Mouse (Mus musculus): Measurements from ENCODE around the gene Togaram1. TPM values are rescaled to one million over a fixed set of nuclear protein-coding genes. Genes with fewer than 3 reads are reported as not detected.

Gene Togaram1
- polyA plus RNA-seq, 1 experiment: 8.2 TPM

DNA sequence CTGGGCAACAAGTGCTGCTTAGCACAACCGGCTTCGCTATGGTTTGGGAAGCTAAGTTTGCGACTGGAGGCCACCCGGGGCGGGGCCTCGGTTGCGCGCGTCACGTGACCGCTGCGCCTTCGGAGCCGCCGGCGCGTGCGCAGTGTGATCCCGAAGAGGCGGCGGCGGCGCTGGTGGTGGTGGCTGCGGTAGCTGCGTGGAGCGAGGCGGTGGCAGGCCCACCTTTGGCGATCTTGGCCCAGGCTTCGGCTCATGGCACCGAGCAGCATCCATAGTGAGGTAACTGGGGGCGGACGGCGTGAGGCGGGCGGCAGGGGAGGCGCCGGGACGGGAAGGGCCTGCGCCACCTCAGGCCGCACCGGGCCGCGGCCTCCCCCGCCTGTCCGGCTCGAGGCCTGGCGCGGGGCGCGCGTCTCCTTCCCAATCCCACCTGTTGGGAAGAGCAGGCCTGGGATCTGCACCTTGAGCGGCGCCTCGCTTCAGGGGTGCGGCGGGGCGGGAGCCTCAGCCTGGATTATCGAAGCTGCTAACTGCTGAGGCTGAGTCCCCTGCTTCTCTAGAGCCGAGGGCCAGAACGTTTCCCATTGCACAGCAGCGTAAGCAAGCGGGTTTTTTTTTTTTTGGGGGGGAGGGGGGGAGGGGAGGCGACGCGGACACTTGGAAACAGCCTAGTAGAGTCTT is 70.7 kb downstream of the Togaram1 start, which contains the start of gene Prpf39:
Gene Prpf39 (plus strand): TSS at position 144 of the 681 bp plus-strand sequence.
- peaks cover 2% of the 10 kb centered on the region; the same call in 1 of the 2 replicates for H3K4me1 ChIP-seq (replicated peaks; ENCODE audit: control insufficient read depth, insufficient read depth, low read length)
- no peaks in the 10 kb centered on the region for H3K27me3 ChIP-seq (ENCODE audit: control insufficient read depth, insufficient read depth, low read length)
- no peak within 1 kb of the TSS for H3K27ac ChIP-seq (ENCODE audit: control insufficient read depth, insufficient read depth, low read length)
- WGBS: under 1% methylated on average over 65 of the region's 65 CpGs
- H3K36me3 ChIP-seq (ENCODE audit: control insufficient read depth, insufficient read depth, low read length): no peaks in the 10 kb centered on the region
- peak within 1 kb of the TSS; percentile 71 for H3K4me3 ChIP-seq (ENCODE audit: control insufficient read depth, insufficient read depth, low read length)
- DNase-seq: peak; percentile 91
- peak; percentile 80 for TF ChIP-seq POLR2A (IDR thresholded peaks at IDR 0.05; ENCODE audit: control insufficient read depth, extremely low read depth, insufficient read depth, low read length, poor library complexity)
- no peak; the same call in 1 of the 2 replicates for TF ChIP-seq CTCF (IDR thresholded peaks at IDR 0.05; ENCODE audit: borderline replicate concordance, control insufficient read depth, extremely low read depth, insufficient read depth, low read length, poor library complexity)

DNA sequence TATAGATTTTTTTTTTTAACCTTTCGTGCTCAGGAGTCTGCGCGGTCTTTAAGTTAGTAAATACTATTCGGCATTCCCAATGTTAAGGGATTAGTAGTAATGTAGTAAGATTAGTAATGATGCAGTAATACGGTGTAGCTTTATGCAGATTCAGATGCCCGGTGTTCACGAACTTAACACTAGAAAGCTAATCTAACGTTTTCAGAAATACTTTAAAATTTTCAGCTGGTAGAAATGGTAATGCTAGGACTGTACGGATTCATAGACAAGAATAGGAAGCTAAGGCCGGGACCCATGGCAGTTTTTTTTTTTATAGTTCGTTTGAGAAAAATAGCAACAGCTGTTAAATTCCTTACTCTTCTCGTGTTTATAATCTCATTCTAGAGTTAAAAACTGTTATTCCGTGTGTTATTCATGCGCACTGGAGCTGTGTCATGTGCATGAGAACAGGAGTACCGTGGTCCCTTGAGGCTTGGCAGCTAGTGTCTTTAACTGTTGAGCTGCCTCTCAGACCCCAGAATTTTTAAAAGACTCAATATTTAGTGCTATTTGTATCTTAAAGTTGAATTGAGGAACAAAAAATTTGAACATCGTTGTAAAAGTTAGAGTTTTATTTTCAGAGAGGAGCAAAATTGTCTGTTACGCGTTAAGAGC is 71.4 kb downstream of the Togaram1 start:
- Histone ChIP-seq H3K27ac (ENCODE audit: control insufficient read depth, insufficient read depth, low read length) (no peak overlapping the region), H3K27me3 (ENCODE audit: control insufficient read depth, insufficient read depth, low read length) (no peaks in the 10 kb centered on the region), H3K4me3 (ENCODE audit: control insufficient read depth, insufficient read depth, low read length) (peak overlapping the region; percentile 71), H3K36me3 (ENCODE audit: control insufficient read depth, insufficient read depth, low read length) (no peaks in the 10 kb centered on the region), H3K4me1 (replicated peaks; ENCODE audit: control insufficient read depth, insufficient read depth, low read length) (peaks cover 2% of the 10 kb centered on the region; the same call in 1 of the 2 replicates)
- 5% methylated on average over 18 of the region's 18 CpGs for WGBS
- TF ChIP-seq POLR2A (IDR thresholded peaks at IDR 0.05; ENCODE audit: control insufficient read depth, extremely low read depth, insufficient read depth, low read length, poor library complexity): no peak
- no peak for TF ChIP-seq CTCF (IDR thresholded peaks at IDR 0.05; ENCODE audit: borderline replicate concordance, control insufficient read depth, extremely low read depth, insufficient read depth, low read length, poor library complexity)
- no peak for DNase-seq

- no peak for DNase-seq
- Histone ChIP-seq H3K36me3 (ENCODE audit: control insufficient read depth, insufficient read depth, low read length) (no peaks in the 10 kb centered on the region), H3K4me3 (ENCODE audit: control insufficient read depth, insufficient read depth, low read length) (no peak overlapping the region), H3K4me1 (replicated peaks; ENCODE audit: control insufficient read depth, insufficient read depth, low read length) (peaks cover 2% of the 10 kb centered on the region; the same call in 1 of the 2 replicates), H3K27me3 (ENCODE audit: control insufficient read depth, insufficient read depth, low read length) (no peaks in the 10 kb centered on the region), H3K27ac (ENCODE audit: control insufficient read depth, insufficient read depth, low read length) (no peak overlapping the region)
- WGBS: 3% methylated on average over 4 of the region's 4 CpGs
- TF ChIP-seq POLR2A (IDR thresholded peaks at IDR 0.05; ENCODE audit: control insufficient read depth, extremely low read depth, insufficient read depth, low read length, poor library complexity) (no peak), CTCF (IDR thresholded peaks at IDR 0.05; ENCODE audit: borderline replicate concordance, control insufficient read depth, extremely low read depth, insufficient read depth, low read length, poor library complexity) (no peak)
Measured at GRCm38 (mm10) chr12:65037546-65037937, 71.9 kb downstream of the Togaram1 start.

GRCm38 (mm10) chr12:65048799-65049198 is 83.2 kb downstream of the Togaram1 start:
- TF ChIP-seq POLR2A (IDR thresholded peaks at IDR 0.05; ENCODE audit: control insufficient read depth, extremely low read depth, insufficient read depth, low read length, poor library complexity) (no peak), CTCF (IDR thresholded peaks at IDR 0.05; ENCODE audit: borderline replicate concordance, control insufficient read depth, extremely low read depth, insufficient read depth, low read length, poor library complexity) (no peak)
- H3K36me3 ChIP-seq (ENCODE audit: control insufficient read depth, insufficient read depth, low read length): peaks cover 26% of the 10 kb centered on the region
- no peaks in the 10 kb centered on the region for H3K4me1 ChIP-seq (replicated peaks; ENCODE audit: control insufficient read depth, insufficient read depth, low read length)
- no peaks in the 10 kb centered on the region for H3K27me3 ChIP-seq (ENCODE audit: control insufficient read depth, insufficient read depth, low read length)
- H3K27ac ChIP-seq (ENCODE audit: control insufficient read depth, insufficient read depth, low read length): no peak overlapping the region
- H3K4me3 ChIP-seq (ENCODE audit: control insufficient read depth, insufficient read depth, low read length): no peak overlapping the region
- DNase-seq: no peak

DNA sequence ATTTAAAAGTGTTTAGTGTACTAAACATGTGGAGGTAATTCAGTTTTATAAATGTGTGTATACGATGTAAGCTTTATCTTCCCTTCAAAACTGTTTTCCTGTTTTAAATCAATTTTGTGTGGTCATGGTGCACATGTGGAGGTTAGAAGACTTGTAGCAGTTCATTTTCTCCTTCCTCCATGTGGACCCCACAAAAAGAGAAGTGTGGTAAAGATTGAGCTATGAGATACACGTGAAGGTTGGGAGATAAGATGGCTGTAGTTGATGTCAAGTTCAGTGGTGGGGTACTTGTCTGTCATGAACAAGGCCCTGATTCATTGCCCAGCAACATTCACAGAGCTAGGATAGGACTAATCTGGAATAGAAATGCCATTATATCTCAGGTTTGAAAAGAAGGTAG is 92.6 kb downstream of the Togaram1 start:
- TF ChIP-seq CTCF (IDR thresholded peaks at IDR 0.05; ENCODE audit: borderline replicate concordance, control insufficient read depth, extremely low read depth, insufficient read depth, low read length, poor library complexity) (no peak), POLR2A (IDR thresholded peaks at IDR 0.05; ENCODE audit: control insufficient read depth, extremely low read depth, insufficient read depth, low read length, poor library complexity) (no peak)
- Histone ChIP-seq H3K4me1 (replicated peaks; ENCODE audit: control insufficient read depth, insufficient read depth, low read length) (no peaks in the 10 kb centered on the region), H3K27ac (ENCODE audit: control insufficient read depth, insufficient read depth, low read length) (no peak overlapping the region), H3K27me3 (ENCODE audit: control insufficient read depth, insufficient read depth, low read length) (no peaks in the 10 kb centered on the region), H3K4me3 (ENCODE audit: control insufficient read depth, insufficient read depth, low read length) (no peak overlapping the region), H3K36me3 (ENCODE audit: control insufficient read depth, insufficient read depth, low read length) (peaks cover 68% of the 10 kb centered on the region)
- DNase-seq: no peak
- WGBS: 29% methylated on average over 2 of the region's 2 CpGs

GRCm38 (mm10) chr12:65061082-65061481 is 95.5 kb downstream of the Togaram1 start:
- Histone ChIP-seq H3K4me1 (replicated peaks; ENCODE audit: control insufficient read depth, insufficient read depth, low read length) (peaks cover 5% of the 10 kb centered on the region), H3K36me3 (ENCODE audit: control insufficient read depth, insufficient read depth, low read length) (peaks cover 53% of the 10 kb centered on the region), H3K4me3 (ENCODE audit: control insufficient read depth, insufficient read depth, low read length) (no peak overlapping the region), H3K27ac (ENCODE audit: control insufficient read depth, insufficient read depth, low read length) (no peak overlapping the region), H3K27me3 (ENCODE audit: control insufficient read depth, insufficient read depth, low read length) (no peaks in the 10 kb centered on the region)
- TF ChIP-seq POLR2A (IDR thresholded peaks at IDR 0.05; ENCODE audit: control insufficient read depth, extremely low read depth, insufficient read depth, low read length, poor library complexity): no peak
- TF ChIP-seq CTCF (IDR thresholded peaks at IDR 0.05; ENCODE audit: borderline replicate concordance, control insufficient read depth, extremely low read depth, insufficient read depth, low read length, poor library complexity): no peak
- no peak for DNase-seq

All from thymus, adult 2 months (tissue).